Mouse (Mus musculus): ENCODE results near the gene Dgkq. TPM values are rescaled to one million over a fixed set of nuclear protein-coding genes. Genes with fewer than 3 reads are reported as not detected.

Dgkq gene
- polyA plus RNA-seq, 1 experiment from 2014 or later = 13.7 TPM

- H3K27ac ChIP-seq = peak overlapping the region; percentile 78
- ATAC-seq = peak; percentile 86; the same call in 1 of the 2 replicates
- peaks cover 25% of the 10 kb centered on the region for H3K4me1 ChIP-seq
- peak overlapping the region; percentile 84 for H3K4me3 ChIP-seq
- peak overlapping the region; percentile 94 for H3K9ac ChIP-seq
- 3% methylated on average over 32 of the region's 32 CpGs for WGBS
- H3K4me2 ChIP-seq = peak overlapping the region; percentile 80
- peaks cover 7% of the 10 kb centered on the region for H3K36me3 ChIP-seq (ENCODE audit: poor library complexity, severe bottlenecking)
- H3K9me3 ChIP-seq (replicated peaks) = no peaks in the 10 kb centered on the region
- no peaks in the 10 kb centered on the region for H3K27me3 ChIP-seq
Measured at GRCm38 (mm10) chr5:108628891-108629633, 40.4 kb downstream of the Dgkq start.

DNA sequence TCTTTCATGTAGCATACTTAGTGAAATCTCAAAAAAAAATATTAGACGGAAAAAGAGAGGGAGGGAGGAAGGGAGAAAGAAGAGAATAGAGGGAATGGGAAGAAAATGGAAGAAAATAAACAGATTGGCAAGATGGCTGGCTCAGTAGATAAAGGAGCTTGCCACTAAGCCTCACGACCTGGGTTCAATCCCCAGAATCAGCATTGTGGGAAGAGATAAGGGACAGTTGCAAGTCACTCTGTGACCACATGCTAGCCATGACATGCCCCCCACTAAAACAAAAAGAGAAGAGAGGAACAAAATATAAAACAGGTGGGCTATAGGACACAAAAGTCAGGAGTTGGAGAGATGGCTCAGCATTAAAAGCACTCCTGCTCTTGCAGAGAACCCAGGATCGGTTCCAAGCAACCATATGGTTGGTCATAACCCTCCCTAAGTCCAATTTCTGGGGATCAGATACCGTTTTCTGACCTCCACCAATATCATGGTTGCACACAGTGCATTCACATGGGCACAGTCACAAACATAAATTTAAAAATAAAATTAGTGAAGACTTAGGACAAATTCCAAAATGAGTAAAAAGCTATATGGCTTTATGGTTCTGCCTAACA, 43.3 kb downstream of the Dgkq start:
- H3K27me3 ChIP-seq = no peaks in the 10 kb centered on the region
- peaks cover 34% of the 10 kb centered on the region for H3K36me3 ChIP-seq (ENCODE audit: poor library complexity, severe bottlenecking)
- no peak overlapping the region for H3K4me3 ChIP-seq
- peaks cover 25% of the 10 kb centered on the region for H3K4me1 ChIP-seq
- ATAC-seq = no peak
- H3K9me3 ChIP-seq (replicated peaks) = no peaks in the 10 kb centered on the region
- no peak overlapping the region for H3K27ac ChIP-seq
- no peak overlapping the region for H3K4me2 ChIP-seq
- WGBS = 88% methylated on average over 4 of the region's 4 CpGs
- H3K9ac ChIP-seq = no peak overlapping the region

- Histone ChIP-seq H3K4me2 (no peak overlapping the region), H3K9me3 (replicated peaks) (no peaks in the 10 kb centered on the region), H3K27me3 (no peaks in the 10 kb centered on the region), H3K27ac (no peak overlapping the region), H3K4me1 (no peaks in the 10 kb centered on the region), H3K36me3 (ENCODE audit: poor library complexity, severe bottlenecking) (peaks cover 66% of the 10 kb centered on the region), H3K9ac (no peak overlapping the region), H3K4me3 (no peak overlapping the region)
- 86% methylated on average over 2 of the region's 2 CpGs for WGBS
- ATAC-seq = no peak
Measured at GRCm38 (mm10) chr5:108621870-108622269, 47.6 kb downstream of the Dgkq start.

GRCm38 (mm10) chr5:108610426-108610825, 59.0 kb downstream of the Dgkq start:
- no peak for ATAC-seq
- 94% methylated on average over 1 of the region's 1 CpGs for WGBS
- no peak overlapping the region for H3K4me2 ChIP-seq
- H3K27ac ChIP-seq = no peak overlapping the region
- no peaks in the 10 kb centered on the region for H3K4me1 ChIP-seq
- peaks cover 94% of the 10 kb centered on the region for H3K36me3 ChIP-seq (ENCODE audit: poor library complexity, severe bottlenecking)
- no peak overlapping the region for H3K9ac ChIP-seq
- no peaks in the 10 kb centered on the region for H3K27me3 ChIP-seq
- no peaks in the 10 kb centered on the region for H3K9me3 ChIP-seq (replicated peaks)
- H3K4me3 ChIP-seq = no peak overlapping the region

- 96% methylated on average over 9 of the region's 9 CpGs for WGBS
Measured at GRCm38 (mm10) chr5:108602537-108602936, 66.9 kb downstream of the Dgkq start.

GRCm38 (mm10) chr5:108599923-108600322, 69.5 kb downstream of the Dgkq start:
- Histone ChIP-seq H3K4me2 (no peak overlapping the region), H3K9ac (no peak overlapping the region), H3K4me3 (no peak overlapping the region), H3K36me3 (ENCODE audit: poor library complexity, severe bottlenecking) (peaks cover 92% of the 10 kb centered on the region), H3K9me3 (replicated peaks) (no peaks in the 10 kb centered on the region), H3K27ac (no peak overlapping the region), H3K27me3 (no peaks in the 10 kb centered on the region), H3K4me1 (no peaks in the 10 kb centered on the region)
- no peak for ATAC-seq
- WGBS = 92% methylated on average over 1 of the region's 1 CpGs

More at GRCm38 (mm10) chr5:108602537-108602936, 66.9 kb downstream of the Dgkq start:
- no peaks in the 10 kb centered on the region for H3K27me3 ChIP-seq
- H3K4me2 ChIP-seq = no peak overlapping the region
- ATAC-seq = no peak
- peaks cover 92% of the 10 kb centered on the region for H3K36me3 ChIP-seq (ENCODE audit: poor library complexity, severe bottlenecking)
- no peak overlapping the region for H3K27ac ChIP-seq
- H3K9ac ChIP-seq = no peak overlapping the region
- no peaks in the 10 kb centered on the region for H3K4me1 ChIP-seq
- no peak overlapping the region for H3K4me3 ChIP-seq
- H3K9me3 ChIP-seq (replicated peaks) = no peaks in the 10 kb centered on the region

Other genes with a start within 250 kb of the Dgkq start
- gene Atp5k, start 235.2 kb downstream of the Dgkq start, polyA plus RNA-seq (2015; fragmentation: Nextera tagmentation; extraction: Ambion mirVana) = 418 and 500 TPM in 2 replicates
- gene Mfsd7a, start 220.8 kb downstream of the Dgkq start, polyA plus RNA-seq (2015; fragmentation: Nextera tagmentation; extraction: Ambion mirVana) = 0.06 and 0.17 TPM in 2 replicates
- gene Pcgf3, start 208.4 kb downstream of the Dgkq start, polyA plus RNA-seq (2015; fragmentation: Nextera tagmentation; extraction: Ambion mirVana) = 30.1 and 30.8 TPM in 2 replicates
- 31.4 and 33.8 TPM in 2 replicates for gene Cplx1, start 119.6 kb downstream of the Dgkq start, polyA plus RNA-seq (2015; fragmentation: Nextera tagmentation; extraction: Ambion mirVana)
- 45.3 and 50.5 TPM in 2 replicates for gene Gak, start 39.9 kb downstream of the Dgkq start, polyA plus RNA-seq (2015; fragmentation: Nextera tagmentation; extraction: Ambion mirVana)
- gene Tmem175, start 39.9 kb downstream of the Dgkq start, polyA plus RNA-seq (2015; fragmentation: Nextera tagmentation; extraction: Ambion mirVana) = 19.9 and 20.0 TPM in 2 replicates
- 7.7 and 7.9 TPM in 2 replicates for gene Idua, start 9.3 kb downstream of the Dgkq start, polyA plus RNA-seq (2015; fragmentation: Nextera tagmentation; extraction: Ambion mirVana)
- 1.5 and 1.6 TPM in 2 replicates for gene Slc26a1, start 5.9 kb upstream of the Dgkq start, polyA plus RNA-seq (2015; fragmentation: Nextera tagmentation; extraction: Ambion mirVana)
- gene Fgfrl1, start 22.7 kb upstream of the Dgkq start, polyA plus RNA-seq (2015; fragmentation: Nextera tagmentation; extraction: Ambion mirVana) = 5.5 and 5.6 TPM in 2 replicates
- not detected in 2 replicates for gene Rnf212, start 105.3 kb upstream of the Dgkq start, polyA plus RNA-seq (2015; fragmentation: Nextera tagmentation; extraction: Ambion mirVana)
- gene Tmed11, start 125.7 kb upstream of the Dgkq start, polyA plus RNA-seq (2015; fragmentation: Nextera tagmentation; extraction: Ambion mirVana) = not detected in 2 replicates
- not detected in 2 replicates for gene Vmn2r8, start 139.2 kb upstream of the Dgkq start, polyA plus RNA-seq (2015; fragmentation: Nextera tagmentation; extraction: Ambion mirVana)
- not detected in 2 replicates for gene Vmn2r9, start 182.9 kb upstream of the Dgkq start, polyA plus RNA-seq (2015; fragmentation: Nextera tagmentation; extraction: Ambion mirVana)